Mouse (Mus musculus): Measurements from ENCODE around the gene Adh7. TPM values are rescaled to one million over a fixed set of nuclear protein-coding genes. Genes with fewer than 3 reads are reported as not detected.
A peak's percentile ranks its signal among the peaks of the same experiment; 100 is the strongest.

Adh7 gene
- total and polyA plus RNA-seq, 2 experiments from 2014 or later = 1.0 to 1.6 TPM

GRCm38 (mm10) chr3:138210432-138211075, 7.0 kb upstream of the Adh7 start:
- 83% methylated on average over 5 of the region's 5 CpGs for WGBS
- Histone ChIP-seq H3K27ac (ENCODE audit: low read depth, low read length) (no peak overlapping the region), H3K36me3 (ENCODE audit: insufficient read depth) (no peaks in the 10 kb centered on the region), H3K4me1 (ENCODE audit: insufficient read depth) (no peaks in the 10 kb centered on the region), H3K4me3 (ENCODE audit: low read depth, low read length) (no peak overlapping the region), H3K9ac (no peak overlapping the region), H3K27me3 (ENCODE audit: insufficient read depth, low read length) (no peaks in the 10 kb centered on the region), H3K4me2 (ENCODE audit: low read depth) (no peak overlapping the region), H3K9me3 (ENCODE audit: low read length) (no peaks in the 10 kb centered on the region)
- DNase-seq = no peak
- no peak for ATAC-seq
- no peak for TF ChIP-seq CTCF (IDR thresholded peaks at IDR 0.05; ENCODE audit: low read depth)

GRCm38 (mm10) chr3:138212431-138212951, 5.1 kb upstream of the Adh7 start:
- no peak for TF ChIP-seq CTCF (IDR thresholded peaks at IDR 0.05; ENCODE audit: low read depth)
- Histone ChIP-seq H3K4me3 (ENCODE audit: low read depth, low read length) (no peak overlapping the region), H3K27me3 (ENCODE audit: insufficient read depth, low read length) (no peaks in the 10 kb centered on the region), H3K27ac (ENCODE audit: low read depth, low read length) (no peak overlapping the region), H3K36me3 (ENCODE audit: insufficient read depth) (no peaks in the 10 kb centered on the region), H3K9me3 (ENCODE audit: low read length) (no peaks in the 10 kb centered on the region), H3K9ac (no peak overlapping the region), H3K4me1 (ENCODE audit: insufficient read depth) (no peaks in the 10 kb centered on the region), H3K4me2 (ENCODE audit: low read depth) (no peak overlapping the region)
- WGBS = 89% methylated on average over 4 of the region's 4 CpGs
- DNase-seq = no peak
- no peak for ATAC-seq

GRCm38 (mm10) chr3:138215395-138215989, 2.1 kb upstream of the Adh7 start:
- no peak for ATAC-seq
- Histone ChIP-seq H3K27me3 (ENCODE audit: insufficient read depth, low read length) (no peaks in the 10 kb centered on the region), H3K9ac (no peak overlapping the region), H3K9me3 (ENCODE audit: low read length) (no peaks in the 10 kb centered on the region), H3K36me3 (ENCODE audit: insufficient read depth) (no peaks in the 10 kb centered on the region), H3K27ac (ENCODE audit: low read depth, low read length) (no peak overlapping the region), H3K4me2 (ENCODE audit: low read depth) (no peak overlapping the region), H3K4me3 (ENCODE audit: low read depth, low read length) (no peak overlapping the region), H3K4me1 (ENCODE audit: insufficient read depth) (no peaks in the 10 kb centered on the region)
- WGBS = 19% methylated on average over 11 of the region's 11 CpGs
- TF ChIP-seq CTCF (IDR thresholded peaks at IDR 0.05; ENCODE audit: low read depth) = no peak
- no peak for DNase-seq

- Histone ChIP-seq H3K27me3 (ENCODE audit: insufficient read depth, low read length) (no peaks in the 10 kb centered on the region), H3K4me2 (ENCODE audit: low read depth) (no peak overlapping the region), H3K27ac (ENCODE audit: low read depth, low read length) (no peak overlapping the region), H3K4me1 (ENCODE audit: insufficient read depth) (no peaks in the 10 kb centered on the region), H3K36me3 (ENCODE audit: insufficient read depth) (no peaks in the 10 kb centered on the region), H3K9ac (no peak overlapping the region), H3K9me3 (ENCODE audit: low read length) (no peaks in the 10 kb centered on the region), H3K4me3 (ENCODE audit: low read depth, low read length) (no peak overlapping the region)
- 73% methylated on average over 8 of the region's 8 CpGs for WGBS
- no peak for DNase-seq
- ATAC-seq = no peak
- TF ChIP-seq CTCF (IDR thresholded peaks at IDR 0.05; ENCODE audit: low read depth) = no peak
Measured at GRCm38 (mm10) chr3:138216091-138216490, 1.5 kb upstream of the Adh7 start.

- ATAC-seq = no peak
- Histone ChIP-seq H3K4me2 (ENCODE audit: low read depth) (no peak overlapping the region), H3K4me3 (ENCODE audit: low read depth, low read length) (no peak overlapping the region), H3K36me3 (ENCODE audit: insufficient read depth) (no peaks in the 10 kb centered on the region), H3K9ac (no peak overlapping the region), H3K27ac (ENCODE audit: low read depth, low read length) (no peak overlapping the region), H3K9me3 (ENCODE audit: low read length) (no peaks in the 10 kb centered on the region), H3K27me3 (ENCODE audit: insufficient read depth, low read length) (no peaks in the 10 kb centered on the region), H3K4me1 (ENCODE audit: insufficient read depth) (no peaks in the 10 kb centered on the region)
- TF ChIP-seq CTCF (IDR thresholded peaks at IDR 0.05; ENCODE audit: low read depth) = no peak
- 79% methylated on average over 11 of the region's 11 CpGs for WGBS
- DNase-seq = no peak
Measured at GRCm38 (mm10) chr3:138221116-138221515, 3.6 kb downstream of the Adh7 start.

- H3K4me1 ChIP-seq (ENCODE audit: insufficient read depth) = no peaks in the 10 kb centered on the region
- no peaks in the 10 kb centered on the region for H3K36me3 ChIP-seq (ENCODE audit: insufficient read depth)
- no peak overlapping the region for H3K4me2 ChIP-seq (ENCODE audit: low read depth)
- DNase-seq = no peak
- no peaks in the 10 kb centered on the region for H3K27me3 ChIP-seq (ENCODE audit: insufficient read depth, low read length)
- no peak overlapping the region for H3K4me3 ChIP-seq (ENCODE audit: low read depth, low read length)
- no peak for TF ChIP-seq CTCF (IDR thresholded peaks at IDR 0.05; ENCODE audit: low read depth)
- no peaks in the 10 kb centered on the region for H3K9me3 ChIP-seq (ENCODE audit: low read length)
- no peak overlapping the region for H3K27ac ChIP-seq (ENCODE audit: low read depth, low read length)
- no peak overlapping the region for H3K9ac ChIP-seq
- ATAC-seq = no peak
- WGBS = 71% methylated on average over 4 of the region's 4 CpGs
Measured at GRCm38 (mm10) chr3:138222511-138222910, 5.0 kb downstream of the Adh7 start.

- TF ChIP-seq CTCF (IDR thresholded peaks at IDR 0.05; ENCODE audit: low read depth) = peak; percentile 54
- H3K4me1 ChIP-seq (ENCODE audit: insufficient read depth) = no peaks in the 10 kb centered on the region
- no peaks in the 10 kb centered on the region for H3K27me3 ChIP-seq (ENCODE audit: insufficient read depth, low read length)
- H3K27ac ChIP-seq (ENCODE audit: low read depth, low read length) = no peak overlapping the region
- no peaks in the 10 kb centered on the region for H3K36me3 ChIP-seq (ENCODE audit: insufficient read depth)
- ATAC-seq = no peak
- no peak overlapping the region for H3K4me3 ChIP-seq (ENCODE audit: low read depth, low read length)
- no peak overlapping the region for H3K4me2 ChIP-seq (ENCODE audit: low read depth)
- no peaks in the 10 kb centered on the region for H3K9me3 ChIP-seq (ENCODE audit: low read length)
- peak; percentile 57 for DNase-seq
- WGBS = 61% methylated on average over 5 of the region's 5 CpGs
- H3K9ac ChIP-seq = no peak overlapping the region
Measured at GRCm38 (mm10) chr3:138222952-138223351, 5.4 kb downstream of the Adh7 start.

Data from forebrain, postnatal 0 days (tissue).